Mouse (Mus musculus): ENCODE measurements around the gene Rbfox2. TPM values are rescaled to one million over a fixed set of nuclear protein-coding genes. Genes with fewer than 3 reads are reported as not detected.

Gene Rbfox2
- polyA plus RNA-seq, 1 experiment from 2014 or later = 96.9 TPM

DNA sequence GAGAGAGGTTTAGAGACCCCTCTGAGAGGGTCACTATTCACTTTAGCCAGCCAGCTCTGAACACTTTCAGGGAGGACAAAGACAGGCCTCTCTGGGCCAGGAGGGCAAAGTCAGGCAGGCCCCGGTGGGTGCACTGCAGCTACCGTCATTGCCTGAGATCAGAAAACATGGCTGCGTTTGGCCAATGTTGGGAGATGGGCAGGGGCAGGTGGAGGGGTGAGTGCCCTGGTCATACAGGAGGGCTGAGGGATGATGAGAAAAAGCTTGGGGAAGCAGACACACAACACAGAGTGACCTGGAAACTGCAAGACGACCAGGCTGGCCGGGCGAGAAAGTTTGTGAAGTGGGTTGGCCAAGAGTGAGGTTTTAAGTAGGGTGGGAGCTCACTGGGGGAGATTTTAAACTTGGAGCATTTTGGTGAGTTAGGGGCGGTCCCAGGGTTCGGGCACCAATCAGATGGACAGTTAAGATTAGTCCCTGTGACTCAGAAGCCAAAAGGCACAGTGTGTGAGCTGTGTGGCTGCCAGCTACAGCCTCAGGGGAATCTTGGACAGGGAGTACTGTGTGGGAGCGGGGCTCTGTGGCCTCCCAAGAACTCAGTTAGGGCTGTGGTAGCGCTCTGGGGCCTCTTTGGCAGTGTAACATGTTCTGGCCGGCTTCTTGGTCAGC lies 270.4 kb downstream of the Rbfox2 start:
- Histone ChIP-seq H3K27ac (peak overlapping the region; percentile 97), H3K27me3 (no peaks in the 10 kb centered on the region), H3K36me3 (no peaks in the 10 kb centered on the region), H3K9ac (0 out of 2 replicates have a peak overlapping the region, but pooled peaks have one; percentile 1), H3K4me1 (peaks cover 52% of the 10 kb centered on the region), H3K9me3 (no peaks in the 10 kb centered on the region), H3K4me2 (replicated peaks) (no peak overlapping the region), H3K4me3 (no peak overlapping the region)
- peak; percentile 28; the same call in 1 of the 2 replicates for ATAC-seq (ENCODE audit: insufficient number of reproducible peaks, insufficient read depth, low FRiP score, low TSS enrichment)
- WGBS = 62% methylated on average over 11 of the region's 11 CpGs

GRCm38 (mm10) chr15:77035643-77036042 lies 271.2 kb downstream of the Rbfox2 start:
- Histone ChIP-seq H3K36me3 (no peaks in the 10 kb centered on the region), H3K4me1 (peaks cover 49% of the 10 kb centered on the region), H3K4me2 (replicated peaks) (no peak overlapping the region), H3K4me3 (no peak overlapping the region), H3K9ac (no peak overlapping the region), H3K27ac (peak overlapping the region; percentile 97), H3K9me3 (no peaks in the 10 kb centered on the region), H3K27me3 (no peaks in the 10 kb centered on the region)
- no peak for ATAC-seq (ENCODE audit: insufficient number of reproducible peaks, insufficient read depth, low FRiP score, low TSS enrichment)
- WGBS = 77% methylated on average over 3 of the region's 3 CpGs

DNA sequence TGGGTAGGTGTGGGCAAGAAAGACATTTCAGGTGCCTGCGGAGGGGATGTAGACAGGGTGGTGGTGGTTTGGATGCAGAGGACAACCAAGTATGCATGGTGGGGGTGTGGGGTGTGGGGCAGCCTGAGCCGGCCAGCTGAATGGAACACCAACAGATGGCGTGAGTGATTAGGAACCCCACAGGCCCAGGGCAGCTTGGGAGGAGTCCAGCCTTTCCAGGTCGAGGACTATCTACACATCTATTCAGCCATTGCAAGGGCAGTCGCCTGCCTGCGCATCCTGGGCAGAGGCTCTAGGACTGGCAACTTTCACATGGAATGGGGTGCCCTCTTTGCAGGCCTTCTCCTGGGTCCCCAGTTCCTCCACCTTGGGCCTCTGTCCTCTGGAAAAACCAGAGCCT lies 272.3 kb downstream of the Rbfox2 start:
- 0 out of 2 replicates have a peak overlapping the region, but pooled peaks have one; percentile 4 for H3K27ac ChIP-seq
- H3K4me2 ChIP-seq (replicated peaks) = no peak overlapping the region
- 77% methylated on average over 6 of the region's 6 CpGs for WGBS
- H3K9ac ChIP-seq = no peak overlapping the region
- no peaks in the 10 kb centered on the region for H3K9me3 ChIP-seq
- H3K36me3 ChIP-seq = no peaks in the 10 kb centered on the region
- peaks cover 40% of the 10 kb centered on the region for H3K4me1 ChIP-seq
- no peak for ATAC-seq (ENCODE audit: insufficient number of reproducible peaks, insufficient read depth, low FRiP score, low TSS enrichment)
- no peak overlapping the region for H3K4me3 ChIP-seq
- H3K27me3 ChIP-seq = no peaks in the 10 kb centered on the region

DNA sequence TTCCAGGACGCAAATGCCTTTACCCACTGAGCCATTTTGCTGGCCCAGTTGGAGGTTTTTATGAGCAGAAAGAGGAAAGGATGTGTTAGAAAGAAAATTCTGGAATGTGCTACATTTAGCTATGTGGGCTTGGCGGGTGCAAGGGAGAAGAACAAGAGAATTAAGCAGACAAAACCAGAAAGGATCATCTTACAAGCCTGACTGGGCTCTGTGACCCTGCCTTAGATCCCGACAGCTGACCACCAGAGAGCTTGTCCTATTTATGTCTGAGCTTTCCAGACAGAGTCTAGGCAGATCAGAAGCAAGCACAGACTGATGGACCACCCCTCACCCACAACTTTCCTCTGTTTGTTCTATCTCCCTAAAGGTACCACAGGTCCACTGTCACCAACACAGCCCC lies 275.5 kb downstream of the Rbfox2 start:
- Histone ChIP-seq H3K27me3 (no peaks in the 10 kb centered on the region), H3K4me2 (replicated peaks) (no peak overlapping the region), H3K27ac (no peak overlapping the region), H3K4me3 (no peak overlapping the region), H3K4me1 (peaks cover 24% of the 10 kb centered on the region), H3K36me3 (no peaks in the 10 kb centered on the region), H3K9me3 (no peaks in the 10 kb centered on the region), H3K9ac (no peak overlapping the region)
- no peak for ATAC-seq (ENCODE audit: insufficient number of reproducible peaks, insufficient read depth, low FRiP score, low TSS enrichment)
- WGBS = 43% methylated on average over 3 of the region's 3 CpGs

GRCm38 (mm10) chr15:77029331-77029991 lies 277.3 kb downstream of the Rbfox2 start:
- H3K4me2 ChIP-seq (replicated peaks) = peak overlapping the region; percentile 26; the same call in 1 of the 2 replicates
- no peak overlapping the region for H3K4me3 ChIP-seq
- no peaks in the 10 kb centered on the region for H3K9me3 ChIP-seq
- H3K36me3 ChIP-seq = no peaks in the 10 kb centered on the region
- H3K27me3 ChIP-seq = no peaks in the 10 kb centered on the region
- peaks cover 18% of the 10 kb centered on the region; the same call in 1 of the 2 replicates for H3K4me1 ChIP-seq
- peak overlapping the region; percentile 86 for H3K27ac ChIP-seq
- WGBS = 26% methylated on average over 7 of the region's 7 CpGs
- peak; percentile 70; the same call in 1 of the 2 replicates for ATAC-seq (ENCODE audit: insufficient number of reproducible peaks, insufficient read depth, low FRiP score, low TSS enrichment)
- H3K9ac ChIP-seq = no peak overlapping the region

Other genes with a start within 250 kb of the Rbfox2 start
- gene Apol7a, start 92.1 kb upstream of the Rbfox2 start, polyA plus RNA-seq (2016; fragmentation: Nextera tagmentation; extraction: Ambion mirVana) = not detected in 2 replicates
- not detected in 2 replicates for gene Apol9a, start 104.1 kb upstream of the Rbfox2 start, polyA plus RNA-seq (2016; fragmentation: Nextera tagmentation; extraction: Ambion mirVana)
- gene Apol7b, start 140.5 kb upstream of the Rbfox2 start, polyA plus RNA-seq (2016; fragmentation: Nextera tagmentation; extraction: Ambion mirVana) = not detected in 2 replicates
- not detected in 2 replicates for gene Apol10a, start 170.0 kb upstream of the Rbfox2 start, polyA plus RNA-seq (2016; fragmentation: Nextera tagmentation; extraction: Ambion mirVana)
- not detected in 2 replicates for gene Apol11a, start 201.3 kb upstream of the Rbfox2 start, polyA plus RNA-seq (2016; fragmentation: Nextera tagmentation; extraction: Ambion mirVana)
- not detected in 2 replicates for gene Apol7c, start 226.3 kb upstream of the Rbfox2 start, polyA plus RNA-seq (2016; fragmentation: Nextera tagmentation; extraction: Ambion mirVana)

Measured in embryonic facial prominence, embryonic 12.5 days (tissue).